Mouse (Mus musculus) midbrain, embryonic 11.5 days (tissue): Measurements from ENCODE around the gene Pphln1. TPM values are rescaled to one million over a fixed set of nuclear protein-coding genes. Genes with fewer than 3 reads are reported as not detected.

Source experiments
- ATAC-seq: fragments of 200-750 bp; cut with Nextera tagmentation; 2 replicates; pipeline ENCODE4 v1.8.0; 2017; ENCODE audit warnings: moderate TSS enrichment, moderate library complexity; ENCODE audit not compliant: low FRiP score
- DNase-seq: peaks from one replicate; pipeline ENCODE4 v3.0.0; 2015; ENCODE audit warnings: low spot score; ENCODE audit errors: missing footprints
- H3K27ac ChIP-seq: fragments of 300-500 bp; sonication (generic); 2 replicates; pipeline ENCODE4 v1.5.1; 2014; ENCODE audit warnings: low read depth, low read length
- H3K27me3 ChIP-seq: fragments of 300-500 bp; sonication (generic); 2 replicates; pipeline ENCODE4 v1.6.1; 2014; ENCODE audit warnings: mild to moderate bottlenecking, low read length, moderate library complexity, mixed read lengths; ENCODE audit not compliant: control insufficient read depth, insufficient read depth
- H3K36me3 ChIP-seq: fragments of 300-500 bp; sonication (generic); 2 replicates; pipeline ENCODE4 v1.6.1; 2014; ENCODE audit warnings: mild to moderate bottlenecking, low read length, moderate library complexity, mixed read lengths; ENCODE audit not compliant: control insufficient read depth, insufficient read depth
- H3K4me1 ChIP-seq: fragments of 300-500 bp; sonication (generic); 2 replicates; pipeline ENCODE4 v1.6.1; 2014; ENCODE audit warnings: low read length; ENCODE audit not compliant: control insufficient read depth, insufficient read depth
- H3K4me2 ChIP-seq: fragments of 300-500 bp; sonication (generic); 2 replicates; pipeline ENCODE4 v1.6.1; 2014; ENCODE audit warnings: mild to moderate bottlenecking, moderate library complexity
- H3K4me3 ChIP-seq: fragments of 300-500 bp; sonication (generic); 2 replicates; pipeline ENCODE4 v1.5.1; 2014; ENCODE audit warnings: low read depth, low read length
- H3K9ac ChIP-seq: fragments of 300-500 bp; sonication (generic); 2 replicates; pipeline ENCODE4 v1.6.1; 2014; ENCODE audit warnings: low read length
- H3K9me3 ChIP-seq: fragments of 300-500 bp; sonication (generic); 2 replicates; pipeline ENCODE4 v1.6.1; 2016; ENCODE audit warnings: low read length; ENCODE audit not compliant: control insufficient read depth
- WGBS: fragments of 180-500 bp; shearing (Covaris S2); extraction: QIAGEN DNeasy Blood & Tissue Kit; methylation state at CpG from one replicate; pipeline ENCODE4 v1.1.7; 2014; 5-methylcytosine and 5-hydroxymethylcytosine counted together
- polyA plus RNA-seq: library from polyadenylated mRNA; unstranded; fragments of >200 nt; fragmentation: Nextera tagmentation; extraction: Ambion mirVana; gene quantifications from 2 replicates; pipeline ENCODE4 v1.2.1, GENCODE M21; 2014

The Pphln1 gene
- polyA plus RNA-seq, 1 experiment from 2014 or later, result 62.5 TPM

- Histone ChIP-seq H3K4me1 (peaks cover 12% of the 10 kb centered on the region; the same call in 1 of the 2 replicates), H3K9ac (peak overlapping the region; percentile 64), H3K27me3 (peaks cover 29% of the 10 kb centered on the region), H3K4me2 (peak overlapping the region; percentile 91), H3K27ac (no peak overlapping the region), H3K9me3 (no peaks in the 10 kb centered on the region), H3K4me3 (peak overlapping the region; percentile 65), H3K36me3 (no peaks in the 10 kb centered on the region)
- peak; percentile 90 for ATAC-seq
- DNase-seq, result peak; percentile 97
- WGBS, result under 1% methylated on average over 81 of the region's 85 CpGs
Observed at GRCm38 (mm10) chr15:93518941-93519835, 121.0 kb downstream of the Pphln1 start.

GRCm38 (mm10) chr15:93519836-93520826 lies 122.0 kb downstream of the Pphln1 start:
- no peak overlapping the region for H3K27ac ChIP-seq
- ATAC-seq, result no peak
- peak; percentile 88 for DNase-seq
- H3K4me1 ChIP-seq, result peaks cover 12% of the 10 kb centered on the region; the same call in 1 of the 2 replicates
- H3K9ac ChIP-seq, result no peak overlapping the region; the same call in 1 of the 2 replicates
- 7% methylated on average over 17 of the region's 17 CpGs for WGBS
- no peaks in the 10 kb centered on the region for H3K9me3 ChIP-seq
- no peaks in the 10 kb centered on the region for H3K36me3 ChIP-seq
- peak overlapping the region; percentile 91 for H3K4me2 ChIP-seq
- H3K27me3 ChIP-seq, result peaks cover 27% of the 10 kb centered on the region
- peak overlapping the region; percentile 65 for H3K4me3 ChIP-seq

GRCm38 (mm10) chr15:93521088-93521786 lies 123.1 kb downstream of the Pphln1 start:
- 25% methylated on average over 11 of the region's 11 CpGs for WGBS
- Histone ChIP-seq H3K9me3 (no peaks in the 10 kb centered on the region), H3K27ac (no peak overlapping the region), H3K27me3 (peaks cover 23% of the 10 kb centered on the region; the same call in 1 of the 2 replicates), H3K4me1 (peaks cover 12% of the 10 kb centered on the region; the same call in 1 of the 2 replicates), H3K9ac (no peak overlapping the region), H3K4me3 (no peak overlapping the region), H3K4me2 (no peak overlapping the region), H3K36me3 (no peaks in the 10 kb centered on the region)
- no peak for ATAC-seq
- no peak for DNase-seq

GRCm38 (mm10) chr15:93521787-93522180 lies 123.6 kb downstream of the Pphln1 start:
- H3K4me3 ChIP-seq, result no peak overlapping the region
- H3K9me3 ChIP-seq, result no peaks in the 10 kb centered on the region
- WGBS, result 38% methylated on average over 3 of the region's 3 CpGs
- H3K4me1 ChIP-seq, result peaks cover 12% of the 10 kb centered on the region; the same call in 1 of the 2 replicates
- no peak for ATAC-seq
- H3K36me3 ChIP-seq, result no peaks in the 10 kb centered on the region
- no peak for DNase-seq
- peaks cover 23% of the 10 kb centered on the region; the same call in 1 of the 2 replicates for H3K27me3 ChIP-seq
- no peak overlapping the region for H3K4me2 ChIP-seq
- no peak overlapping the region for H3K9ac ChIP-seq
- H3K27ac ChIP-seq, result no peak overlapping the region

- no peaks in the 10 kb centered on the region for H3K9me3 ChIP-seq
- H3K4me3 ChIP-seq, result no peak overlapping the region
- WGBS, result 77% methylated on average over 5 of the region's 5 CpGs
Observed at GRCm38 (mm10) chr15:93525305-93525917, 127.3 kb downstream of the Pphln1 start.

GRCm38 (mm10) chr15:93529831-93530702 lies 131.9 kb downstream of the Pphln1 start:
- no peak overlapping the region for H3K4me2 ChIP-seq
- 72% methylated on average over 12 of the region's 12 CpGs for WGBS
- H3K9me3 ChIP-seq, result no peaks in the 10 kb centered on the region
- H3K4me1 ChIP-seq, result no peaks in the 10 kb centered on the region
- DNase-seq (peak; percentile 76), ATAC-seq (no peak)
- no peak overlapping the region for H3K4me3 ChIP-seq
- H3K27ac ChIP-seq, result no peak overlapping the region
- H3K36me3 ChIP-seq, result no peaks in the 10 kb centered on the region
- H3K9ac ChIP-seq, result no peak overlapping the region
- no peaks in the 10 kb centered on the region for H3K27me3 ChIP-seq

More at GRCm38 (mm10) chr15:93525305-93525917, 127.3 kb downstream of the Pphln1 start:
- ATAC-seq (no peak), DNase-seq (no peak)
- Histone ChIP-seq H3K27me3 (peaks cover 10% of the 10 kb centered on the region; the same call in 1 of the 2 replicates), H3K36me3 (no peaks in the 10 kb centered on the region), H3K27ac (no peak overlapping the region), H3K4me2 (no peak overlapping the region), H3K9ac (no peak overlapping the region), H3K4me1 (no peaks in the 10 kb centered on the region)

GRCm38 (mm10) chr15:93530703-93531032 lies 132.5 kb downstream of the Pphln1 start:
- Histone ChIP-seq H3K4me2 (no peak overlapping the region), H3K9me3 (no peaks in the 10 kb centered on the region), H3K9ac (no peak overlapping the region), H3K36me3 (no peaks in the 10 kb centered on the region), H3K4me3 (no peak overlapping the region), H3K4me1 (no peaks in the 10 kb centered on the region), H3K27me3 (no peaks in the 10 kb centered on the region), H3K27ac (no peak overlapping the region)
- no peak for DNase-seq
- 80% methylated on average over 3 of the region's 3 CpGs for WGBS
- ATAC-seq, result no peak
